Mouse (Mus musculus): Measurements from ENCODE around the gene Flt4.

Gene Flt4

GRCm38 (mm10) chr11:49699079-49699478, 90.0 kb downstream of the Flt4 start:
- DNase-seq (ENCODE audit: low spot score) = no peak

DNA sequence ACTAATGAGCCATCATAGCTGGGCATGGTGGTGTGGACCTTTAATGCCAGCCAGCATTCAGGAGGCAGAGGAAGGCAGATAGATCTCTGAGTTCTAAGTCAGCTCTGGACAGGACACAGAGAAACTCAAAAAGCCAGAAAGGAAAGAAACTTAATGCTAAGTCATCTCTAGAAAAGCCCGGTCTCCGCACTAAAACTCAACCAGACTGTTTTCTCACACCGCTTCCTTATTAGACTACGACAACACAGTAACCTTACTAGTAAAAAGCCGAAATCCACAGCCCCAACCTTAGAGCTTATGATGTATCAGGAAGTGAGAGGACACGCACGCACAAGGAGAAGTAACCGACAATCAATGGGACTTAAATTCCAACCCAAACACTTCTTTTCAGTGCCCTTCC, 93.0 kb downstream of the Flt4 start:
- no peak for DNase-seq (ENCODE audit: low spot score)
